Mouse (Mus musculus) fat pad, adult 2 months (tissue): ENCODE measurements around the gene Tbx18.

ENCODE experiments used
- DNase-seq: peaks from one replicate; pipeline ENCODE4 v3.0.0-alpha.2; 2011; ENCODE audit warnings: low read depth, low spot score; ENCODE audit errors: extremely low read depth

Tbx18 gene

DNA sequence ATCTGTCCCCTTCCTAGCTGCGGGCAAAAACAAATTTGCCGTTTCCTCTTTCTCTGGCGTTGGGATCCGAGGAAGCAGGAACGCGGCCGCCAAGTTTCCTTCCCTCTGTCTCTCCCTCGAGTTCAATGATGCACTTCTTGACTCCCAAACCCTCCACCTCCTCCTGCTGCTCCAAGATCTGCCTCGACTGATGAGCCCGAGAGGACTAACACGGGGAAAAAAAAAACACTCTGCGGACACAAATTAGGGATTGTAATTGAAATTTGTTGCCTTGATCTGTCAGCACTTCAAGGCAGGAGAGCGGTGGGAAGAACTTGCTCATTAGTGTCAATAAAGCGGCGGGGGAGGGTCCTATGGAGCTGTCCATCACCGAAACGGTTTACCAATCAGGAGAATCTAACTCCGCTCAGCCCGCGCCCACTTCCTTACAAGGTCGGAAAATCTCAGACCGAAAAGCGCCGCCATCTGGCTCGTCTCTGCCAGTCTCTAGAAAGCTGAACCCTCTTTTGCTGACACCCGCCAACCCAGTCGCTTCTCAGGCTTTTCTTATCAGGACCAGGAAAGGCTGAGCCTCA is at the start of gene Tbx18:
Gene Tbx18, minus strand, starts transcription at position 300 of the 575 bp plus-strand sequence.
- no peak for DNase-seq

DNA sequence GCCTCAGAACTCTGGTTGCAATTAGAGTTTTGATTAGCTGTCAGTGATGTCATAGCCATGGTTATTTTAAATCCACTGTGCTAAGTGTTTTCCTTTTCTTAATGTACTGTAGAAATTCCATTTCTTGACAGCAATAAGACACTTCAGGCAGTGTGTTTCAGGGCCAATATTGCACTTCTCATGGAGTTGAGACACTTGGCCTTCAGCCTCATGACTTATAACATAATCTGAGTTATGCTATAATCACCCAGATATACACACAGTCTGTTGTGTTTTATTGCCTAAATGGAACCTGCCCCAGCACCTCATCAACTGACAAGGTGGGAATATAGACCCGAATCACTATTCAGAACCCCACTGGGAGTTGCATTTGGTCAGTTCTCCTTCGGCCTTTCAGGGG is 42.9 kb upstream of the Tbx18 start:
- no peak for DNase-seq

DNA sequence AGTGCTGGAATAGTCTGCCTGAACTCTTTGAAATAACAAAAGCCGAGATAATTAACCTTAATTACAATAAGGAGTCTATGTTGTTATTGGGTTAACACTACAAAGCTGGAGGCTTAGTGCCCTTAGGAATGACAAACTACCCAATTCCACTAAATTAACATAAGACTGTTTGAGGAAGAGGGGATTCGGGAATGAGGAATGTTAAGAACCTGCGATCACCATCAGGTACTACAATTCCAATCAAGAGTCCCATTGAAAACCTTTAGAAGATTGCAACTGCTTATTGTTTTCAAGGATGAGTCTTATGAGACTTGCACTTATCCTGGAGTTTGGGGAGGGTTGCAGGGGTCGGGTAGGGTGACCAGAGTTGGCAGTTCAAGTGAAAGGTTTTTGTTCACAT is 24.6 kb upstream of the Tbx18 start:
- DNase-seq: no peak

DNA sequence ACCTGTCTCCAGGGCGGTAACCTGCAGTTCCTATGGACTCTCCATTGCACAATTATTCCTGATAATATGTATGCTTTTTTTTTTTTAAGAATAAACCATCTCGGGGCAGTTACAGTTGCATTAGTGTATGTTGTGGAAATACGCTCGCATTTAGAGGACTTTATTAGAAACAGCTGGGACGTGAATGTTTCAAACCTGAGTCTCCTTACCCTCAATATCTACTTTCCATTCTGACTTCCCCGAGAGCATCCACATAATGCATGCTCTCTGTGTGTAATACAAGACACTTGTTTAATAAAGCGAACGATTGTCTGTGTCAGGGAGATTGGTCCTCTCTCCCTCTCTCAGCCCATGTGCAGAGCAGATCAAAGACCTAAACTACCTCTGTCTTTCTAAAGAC is 10.5 kb upstream of the Tbx18 start:
- DNase-seq: no peak

DNA sequence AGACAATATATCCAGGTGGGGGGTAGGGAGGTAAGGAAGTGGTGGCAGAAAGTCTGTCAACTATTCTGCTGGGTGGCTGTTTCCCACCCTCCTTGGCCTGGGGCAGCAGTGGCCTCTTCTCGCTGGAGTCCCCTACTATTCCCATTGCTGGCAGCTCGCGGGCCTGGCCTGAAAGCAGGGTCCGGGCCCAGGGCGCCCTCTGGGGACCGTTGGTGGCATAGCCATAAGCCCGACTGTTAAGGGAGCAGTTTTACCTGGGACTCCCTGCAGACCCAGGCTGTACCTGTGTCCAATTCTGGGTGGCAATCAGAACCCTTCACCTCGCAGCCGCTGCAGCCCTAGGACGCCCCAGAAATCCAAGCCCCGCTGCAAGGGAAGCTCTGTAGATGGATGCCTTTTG is 9.6 kb upstream of the Tbx18 start:
- no peak for DNase-seq

DNA sequence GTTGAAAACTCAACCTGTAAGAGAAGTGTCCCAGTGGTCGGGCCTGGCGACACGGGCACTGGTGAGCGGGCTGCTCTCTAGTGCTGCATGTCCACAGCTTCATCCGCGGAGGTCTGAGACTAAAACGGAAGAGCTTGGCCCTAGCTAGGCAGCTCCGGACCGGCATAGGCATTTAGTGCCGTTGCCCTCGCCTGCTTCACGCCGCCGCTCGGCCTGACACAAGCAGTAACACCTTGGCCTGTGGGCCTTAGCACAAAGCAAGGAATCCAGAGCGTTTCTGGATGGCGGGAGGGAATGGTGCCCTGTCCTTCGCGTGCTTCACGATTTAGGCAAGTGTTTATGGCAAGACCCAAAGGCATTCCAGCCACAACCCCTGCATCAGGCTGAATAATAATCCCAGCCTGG is 9.2 kb upstream of the Tbx18 start:
- no peak for DNase-seq

DNA sequence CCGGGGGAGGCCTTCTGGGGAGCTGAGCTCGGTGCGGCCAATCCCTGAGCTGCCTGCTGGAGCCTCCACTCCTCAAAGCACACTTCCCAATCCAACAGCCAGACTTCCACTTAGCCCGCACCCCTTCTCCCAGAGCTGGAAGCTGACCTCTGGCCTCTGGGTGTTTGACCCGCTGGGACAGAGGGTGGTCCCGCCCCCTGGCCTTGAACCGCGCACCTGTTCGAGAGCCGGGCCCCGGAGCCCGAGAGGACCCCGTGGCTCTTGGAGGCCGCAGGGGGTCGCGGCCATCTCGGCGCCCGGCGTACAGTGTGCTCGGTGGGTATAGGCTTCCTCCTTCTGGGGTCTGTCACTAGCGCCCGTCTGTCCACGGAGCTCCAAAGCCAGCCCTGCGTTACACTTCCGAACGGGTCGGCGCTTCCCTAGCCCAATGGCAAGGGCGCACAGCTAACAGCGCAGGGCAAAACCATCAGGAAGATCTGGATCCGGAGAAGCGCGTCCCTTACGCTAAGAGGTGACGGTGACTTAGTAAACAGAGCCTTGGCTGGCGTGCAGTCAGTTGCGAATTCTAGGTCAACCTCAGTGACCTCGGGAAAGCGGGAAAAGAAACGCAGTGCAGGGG is 8.6 kb upstream of the Tbx18 start:
- no peak for DNase-seq

DNA sequence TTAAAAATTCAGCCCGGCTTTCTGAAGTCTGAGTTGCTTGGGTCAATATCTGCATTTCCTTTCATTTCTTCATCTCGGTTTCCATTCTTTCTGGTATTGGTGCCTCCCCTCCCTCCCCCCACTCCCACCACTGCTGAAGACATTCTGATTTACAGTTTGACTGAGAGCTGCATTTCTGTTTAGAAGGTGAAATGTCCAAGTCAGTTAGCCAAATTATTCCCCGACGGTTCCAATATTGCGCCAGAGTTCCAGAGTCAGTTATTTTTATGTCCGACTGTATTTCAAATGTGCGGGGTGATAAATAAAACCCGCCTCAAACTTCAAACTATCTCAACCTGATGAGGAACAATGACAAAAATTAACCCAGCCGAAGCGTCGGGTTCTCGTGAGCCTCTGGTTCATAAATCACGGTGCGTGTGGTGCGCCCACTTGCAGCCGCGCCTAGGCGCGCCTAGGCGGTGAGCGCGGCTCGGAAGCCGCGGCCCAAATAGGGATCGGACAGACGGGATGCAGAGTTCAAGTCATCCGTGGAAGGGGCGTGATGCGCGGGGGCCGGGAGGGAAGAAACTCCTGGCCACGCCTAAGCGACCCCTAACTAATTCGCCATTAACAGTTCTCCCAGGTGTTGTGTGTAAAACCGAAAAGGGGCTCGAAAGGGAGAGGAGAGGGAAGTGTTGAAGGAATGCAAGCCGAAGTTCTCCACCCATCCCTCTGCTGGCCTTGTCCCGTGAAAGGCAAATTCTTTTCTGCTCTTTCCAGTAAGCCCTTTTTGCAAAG is 7.9 kb upstream of the Tbx18 start:
- DNase-seq: no peak

DNA sequence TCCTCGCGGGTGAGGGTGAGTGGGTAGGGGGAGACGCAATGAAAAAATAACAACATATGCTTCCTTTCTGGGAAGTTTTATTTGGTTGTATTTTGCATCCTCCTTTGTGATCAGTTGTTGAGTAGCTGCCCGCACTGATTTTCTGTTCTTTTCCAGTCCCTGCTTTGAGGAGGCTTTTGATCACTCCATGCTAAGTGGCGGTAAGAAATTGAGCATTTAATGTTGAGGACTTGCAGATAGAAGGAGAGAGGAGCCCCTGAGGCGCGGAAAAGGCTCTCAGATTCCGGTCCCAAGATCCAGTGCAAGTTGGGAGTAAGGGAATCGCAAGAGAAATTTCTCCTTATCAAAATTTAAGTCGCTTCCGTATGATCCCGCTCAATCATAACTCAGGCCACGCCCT is 7.1 kb upstream of the Tbx18 start:
- no peak for DNase-seq

DNA sequence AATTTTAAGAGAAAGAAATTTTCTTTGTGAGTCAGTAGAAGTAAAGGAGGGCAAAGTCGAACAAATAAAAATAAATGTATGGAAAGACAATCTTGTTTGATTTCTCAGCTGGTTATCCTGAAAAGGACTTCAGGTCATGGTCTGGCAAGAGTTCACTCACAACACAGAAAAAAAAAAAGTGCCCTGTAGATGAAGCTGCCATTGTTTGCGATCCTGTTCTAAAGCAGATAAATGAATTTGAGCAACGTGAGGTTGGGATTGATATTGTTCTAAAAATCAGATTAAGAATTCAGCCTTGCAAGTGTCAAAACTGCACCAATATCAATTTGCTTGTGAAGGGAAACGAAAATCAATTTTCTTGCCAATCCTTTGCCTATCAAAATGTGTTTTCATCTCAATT is 6.2 kb upstream of the Tbx18 start:
- no peak for DNase-seq

DNA sequence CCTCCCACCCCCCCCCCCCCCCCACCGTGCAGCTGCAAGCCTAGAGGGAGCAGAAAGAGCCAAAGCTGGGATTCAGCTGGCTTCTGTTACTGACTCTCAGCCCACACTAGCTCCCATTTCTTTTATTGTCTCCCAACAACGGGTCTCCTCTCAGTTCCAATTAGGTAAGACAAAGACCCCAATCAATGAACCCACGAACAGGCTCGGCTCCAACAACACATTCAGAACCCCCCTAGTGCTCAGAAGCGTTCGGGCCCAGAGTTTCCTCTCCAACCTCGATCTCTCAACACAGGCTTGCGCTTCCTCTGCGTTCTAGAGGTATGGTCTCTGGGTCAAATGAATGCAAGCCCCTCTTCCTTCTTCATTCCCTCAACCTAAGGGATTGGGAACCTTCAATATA is 4.0 kb upstream of the Tbx18 start:
- DNase-seq: no peak

DNA sequence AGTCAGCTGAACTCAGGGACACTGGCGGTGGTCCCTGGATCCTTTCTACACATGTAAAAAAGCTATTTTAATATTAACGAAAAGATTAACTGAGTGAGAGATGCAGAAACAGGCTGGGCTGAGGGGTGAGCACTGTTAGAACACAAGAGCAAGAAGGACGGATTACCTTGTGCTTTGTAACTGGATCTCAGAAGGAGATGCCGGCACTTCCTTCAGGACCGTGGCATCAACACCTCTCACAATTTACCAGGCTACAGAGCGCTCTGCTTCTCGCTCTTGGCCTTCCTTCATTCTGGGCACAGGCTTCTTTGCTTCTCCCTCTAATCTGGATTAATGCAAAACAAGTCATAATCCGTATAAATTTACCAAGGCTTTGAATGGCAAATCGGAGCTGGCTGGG is 3.6 kb upstream of the Tbx18 start:
- DNase-seq: no peak

DNA sequence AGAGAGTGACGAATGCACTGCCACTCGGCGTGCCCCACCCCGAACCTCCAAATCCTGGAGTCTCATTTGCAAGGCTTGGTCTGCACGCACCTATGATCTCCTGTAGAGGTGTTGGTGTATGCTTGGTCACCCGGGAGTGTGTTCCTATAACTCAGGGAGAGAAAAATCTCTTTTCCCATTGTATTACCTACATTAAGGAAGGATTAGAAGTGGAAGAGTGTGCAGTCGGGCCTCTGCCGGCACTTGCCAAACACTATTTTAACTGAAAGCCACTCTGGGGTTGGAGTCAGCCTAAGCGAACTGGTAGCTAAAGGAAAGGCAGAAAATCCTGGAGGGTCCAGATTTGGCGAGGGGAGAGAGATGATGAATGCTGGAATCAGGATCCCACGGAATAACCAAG is 2.7 kb upstream of the Tbx18 start:
- no peak for DNase-seq

DNA sequence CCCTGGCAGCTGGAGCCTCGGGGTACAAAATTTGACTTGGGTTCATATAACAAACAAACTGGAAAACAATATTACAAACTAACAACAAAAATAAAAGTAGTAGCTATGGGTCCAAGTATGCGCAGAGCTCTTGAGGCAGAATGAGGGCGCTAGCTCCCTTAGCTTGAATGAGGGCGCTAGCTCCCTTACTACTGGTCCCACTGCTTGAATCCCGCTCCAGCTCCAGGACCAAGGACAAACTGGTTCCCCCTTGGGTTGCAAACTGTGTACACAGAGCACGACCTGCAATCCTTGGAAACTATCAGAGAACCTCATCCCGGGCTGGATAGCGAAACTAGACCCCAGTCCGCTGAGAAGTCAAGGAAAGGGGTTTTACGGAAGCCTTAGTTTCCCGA is 2.2 kb upstream of the Tbx18 start:
- no peak for DNase-seq

DNA sequence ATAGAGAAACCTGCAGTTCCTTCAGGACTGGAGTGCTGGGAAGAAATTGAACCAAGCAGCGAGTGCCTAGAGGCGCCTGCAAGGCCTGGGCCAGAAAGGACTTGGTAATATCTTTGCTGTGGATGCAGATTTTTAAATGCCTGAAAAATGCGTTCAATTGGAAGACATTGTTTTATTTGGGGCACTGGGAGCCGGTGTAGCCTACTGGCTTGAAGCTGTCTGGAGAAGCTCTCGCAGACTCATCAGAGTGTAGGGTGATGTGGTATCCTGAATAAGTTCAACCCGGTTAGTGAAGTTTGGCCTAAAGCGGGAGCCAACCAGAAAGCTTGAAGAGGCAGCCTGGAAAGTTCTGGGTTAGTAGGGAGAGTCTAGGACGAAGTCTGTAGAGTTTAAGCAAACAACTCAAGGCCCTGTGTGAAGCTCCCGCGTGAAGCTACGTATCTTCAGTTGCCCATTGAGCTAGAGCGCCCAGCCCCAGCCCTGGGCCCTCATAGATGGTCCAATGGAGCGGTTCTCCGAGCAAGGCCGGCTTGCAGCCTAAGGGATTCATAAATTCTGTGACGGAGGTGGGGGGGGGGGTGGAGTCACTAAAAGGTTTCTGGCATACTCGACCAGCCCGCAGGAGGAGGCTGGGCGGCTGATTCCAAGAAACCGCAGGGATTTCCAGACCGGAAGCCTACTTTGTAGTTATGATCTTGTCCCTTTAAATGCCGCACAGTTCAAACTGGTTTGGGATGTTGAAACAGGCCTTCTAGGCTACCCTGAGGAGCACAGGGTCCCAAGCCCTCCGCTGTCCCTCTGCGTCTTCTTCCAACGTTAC is 1.6 kb upstream of the Tbx18 start:
- no peak for DNase-seq

DNA sequence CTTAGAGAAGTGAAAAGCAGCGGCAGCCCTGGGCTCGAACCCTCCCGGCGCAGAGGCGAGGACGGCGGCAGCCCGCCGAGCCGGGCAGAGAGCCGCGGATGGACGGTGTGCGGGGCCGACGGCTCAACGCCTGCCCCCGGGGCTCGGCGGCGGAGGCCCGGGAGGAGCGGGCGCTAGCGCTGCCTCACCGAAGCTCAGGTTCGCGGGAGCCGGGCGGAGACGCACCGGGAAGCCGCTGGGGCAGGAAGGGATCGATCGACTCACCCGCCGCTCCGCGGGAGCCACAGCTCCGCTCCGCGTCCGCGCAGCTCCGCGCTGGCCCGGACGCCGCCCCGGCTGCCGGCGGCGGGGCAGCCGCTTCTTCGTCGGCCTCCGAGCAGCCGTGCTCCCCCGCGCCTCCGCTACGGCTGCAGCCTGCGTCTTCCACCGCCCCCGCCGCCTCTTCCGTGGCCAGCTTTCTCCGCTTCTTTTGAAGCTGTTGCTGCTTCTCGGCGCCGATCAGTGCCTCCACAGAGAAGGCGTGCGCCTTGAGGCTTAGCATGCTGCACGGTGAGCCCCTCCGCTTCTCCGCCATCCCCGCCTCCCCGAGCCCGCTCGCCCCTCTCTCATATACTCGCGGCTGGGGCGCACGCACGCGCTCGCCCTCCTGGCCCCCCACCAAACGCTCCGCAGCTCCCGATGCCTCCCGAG is 644 bp downstream of the Tbx18 start:
- no peak for DNase-seq

DNA sequence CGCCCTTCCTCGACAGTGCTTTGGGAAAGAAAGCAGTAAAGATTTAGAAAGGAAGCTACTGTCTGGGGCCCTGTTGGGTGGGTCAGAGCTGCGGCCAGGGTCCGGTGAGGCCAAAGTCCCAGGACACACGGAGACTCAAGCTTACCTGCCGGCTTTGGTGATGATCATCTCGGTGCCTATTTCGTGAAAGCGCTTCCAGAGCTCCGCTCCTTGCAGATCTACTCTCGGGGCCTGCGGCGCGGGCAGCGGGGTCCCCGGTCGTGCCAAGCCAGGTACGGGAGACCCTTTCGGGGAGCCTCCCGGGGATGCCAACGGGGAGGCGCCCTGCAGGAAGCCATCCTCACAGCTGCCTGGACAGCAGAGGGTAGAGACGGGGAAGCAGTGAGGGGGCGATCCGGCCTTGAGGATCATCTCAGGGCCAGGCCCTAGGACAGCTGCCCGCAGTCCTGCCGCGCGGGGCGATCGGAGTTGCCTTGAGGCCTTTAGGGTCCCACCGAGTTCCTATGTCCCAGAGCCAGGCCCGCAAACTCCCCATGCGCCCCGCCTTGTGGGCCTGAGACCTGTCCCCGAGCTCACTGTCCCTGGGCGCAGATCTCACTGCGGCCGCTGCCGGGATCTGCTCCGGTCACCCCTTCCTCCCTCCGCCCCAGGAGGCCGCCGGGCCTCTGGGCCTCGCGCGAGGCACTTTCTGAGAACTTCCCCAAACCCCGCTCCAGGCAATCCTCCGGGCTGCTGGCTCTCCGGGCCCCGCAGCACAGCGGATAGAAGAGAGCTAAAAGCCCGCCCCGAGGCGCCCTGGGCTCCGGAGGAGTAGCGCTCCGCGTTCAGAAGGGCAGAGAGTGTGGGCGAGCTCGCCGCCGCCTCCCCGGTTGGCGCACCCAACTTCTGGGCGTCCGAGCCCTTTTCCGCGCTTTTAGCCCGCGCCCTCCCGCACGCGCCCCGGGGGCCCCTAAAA is 1.5 kb downstream of the Tbx18 start:
- no peak for DNase-seq

DNA sequence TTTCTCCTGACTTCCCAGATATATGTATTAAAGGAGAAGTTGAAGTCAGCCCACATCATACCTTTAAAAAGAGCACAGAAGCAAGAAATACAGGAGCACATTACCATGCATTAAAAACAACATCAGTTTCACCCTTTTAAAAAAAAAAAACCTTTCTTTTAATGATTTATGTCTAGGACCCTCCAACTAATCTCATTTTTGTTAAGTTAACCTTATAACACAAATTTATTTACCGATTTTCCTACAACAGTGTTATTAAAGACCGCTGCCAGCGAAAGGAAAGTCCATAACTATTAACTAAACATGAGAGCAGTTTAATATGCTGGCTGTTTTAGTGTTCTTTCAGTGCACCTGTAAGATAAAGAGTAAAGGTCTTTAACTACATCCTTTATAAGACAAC is 3.0 kb downstream of the Tbx18 start:
- no peak for DNase-seq

DNA sequence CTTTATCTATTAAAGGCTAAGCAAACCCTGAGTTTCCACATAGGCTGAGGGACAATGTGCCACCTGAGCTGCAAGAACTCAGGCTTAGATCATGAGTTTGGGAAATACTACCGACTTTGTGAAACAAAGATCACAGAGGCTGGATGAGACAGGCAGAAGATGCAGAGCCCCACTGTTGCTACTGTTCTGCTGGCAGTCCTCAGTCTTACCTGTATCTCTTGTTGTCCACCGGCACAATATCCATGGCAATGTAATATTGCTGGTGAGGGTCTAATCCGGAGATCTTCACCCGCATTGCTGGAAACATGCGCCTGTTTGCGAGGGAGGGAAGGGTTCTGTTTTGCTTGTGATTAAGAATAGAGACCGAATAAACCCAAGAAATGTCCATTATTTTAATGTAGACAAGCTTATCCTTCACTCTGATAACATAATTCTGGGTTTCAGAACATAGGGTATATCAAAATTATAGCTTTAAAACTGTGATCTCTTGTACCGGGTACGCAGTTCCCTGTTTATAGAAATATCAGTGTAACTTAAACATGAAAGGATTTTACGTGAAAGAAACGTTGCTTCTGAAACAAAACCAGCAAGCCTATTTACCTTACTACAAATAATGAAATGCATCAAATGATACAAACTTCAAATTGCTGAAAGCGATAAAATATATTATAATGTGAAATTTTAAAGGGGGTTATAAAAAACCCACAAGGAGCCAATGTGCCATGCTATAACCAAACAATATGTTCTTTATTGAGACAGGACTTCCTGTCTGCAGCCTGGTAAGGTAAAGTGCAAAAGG is 3.7 kb downstream of the Tbx18 start:
- no peak for DNase-seq
